ENCODE assay signal across 1 mouse cellular context in the genomic region with DNA sequence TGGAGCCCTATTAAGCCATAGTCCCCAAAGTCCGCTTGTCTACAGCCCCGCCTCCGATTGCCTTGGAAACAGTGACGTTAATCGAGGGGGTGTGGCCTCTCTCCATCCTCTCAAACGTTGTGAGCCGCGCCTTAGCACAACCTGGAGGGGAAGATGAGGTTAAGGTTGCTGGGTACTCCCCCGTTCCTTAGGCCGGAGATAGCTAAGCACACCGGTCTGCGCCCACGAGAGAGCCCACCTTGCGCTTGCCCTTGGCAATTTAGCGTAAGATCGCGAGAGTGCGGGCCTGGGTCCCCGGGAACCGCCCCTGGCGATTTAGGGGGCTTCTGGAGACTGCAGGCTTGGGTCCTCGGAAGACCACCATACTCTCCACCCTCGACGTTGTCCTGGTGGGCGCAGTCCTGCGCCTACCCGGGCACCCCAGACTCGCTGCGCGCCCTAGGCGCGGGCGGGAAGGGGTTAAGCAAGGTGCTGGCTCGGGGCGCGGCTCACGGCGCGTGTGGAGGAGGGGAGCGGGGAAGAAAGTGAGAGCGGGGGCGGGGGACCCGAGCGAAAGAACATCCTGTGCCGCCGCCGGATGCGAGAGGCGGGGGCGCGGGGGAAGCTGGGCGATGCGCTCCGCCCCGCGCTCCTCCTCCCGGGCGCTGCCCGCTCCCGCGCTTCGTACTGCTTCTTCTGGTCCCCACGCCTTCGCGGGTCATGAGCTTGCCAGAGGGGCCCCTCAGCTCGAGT.
TF ChIP-seq lines count a peak whose summit lies in the region.

No protein-coding gene starts in this region.

TF ChIP-seq in MEL, 35 proteins besides CTCF, POLR2A, EP300 and RAD21:
- no peak for TF ChIP-seq KAT2A (conservative IDR thresholded peaks at IDR 0.05; ENCODE audit: low read depth, low read length)
- peak; percentile 55 for TF ChIP-seq ETS1 (IDR thresholded peaks at IDR 0.05; ENCODE audit: low read depth, low read length)
- no peak for TF ChIP-seq JUND (IDR thresholded peaks at IDR 0.05; ENCODE audit: low read depth, low read length)
- TF ChIP-seq GABPA (IDR thresholded peaks at IDR 0.05; ENCODE audit: low read depth, low read length), result no peak
- TF ChIP-seq TAL1 (IDR thresholded peaks at IDR 0.05; ENCODE audit: low read length), result no peak
- TF ChIP-seq TBP (IDR thresholded peaks at IDR 0.05; ENCODE audit: low read depth, low read length), result peak; percentile 76; the same call in 1 of the 2 replicates
- peak; percentile 90; the same call in 1 of the 2 replicates for TF ChIP-seq MAZ (IDR thresholded peaks at IDR 0.05; ENCODE audit: low read depth, low read length)
- TF ChIP-seq CHD2 (IDR thresholded peaks at IDR 0.05; ENCODE audit: low read length), result peak; percentile 66; the same call in 1 of the 2 replicates
- TF ChIP-seq ZKSCAN1 (IDR thresholded peaks at IDR 0.05; ENCODE audit: low read depth, low read length), result no peak
- no peak for TF ChIP-seq ELF1 (IDR thresholded peaks at IDR 0.05; ENCODE audit: low read depth, low read length)
- TF ChIP-seq USF1 (IDR thresholded peaks at IDR 0.05; ENCODE audit: low read depth, low read length), result no peak
- no peak for TF ChIP-seq E2F4 (IDR thresholded peaks at IDR 0.05; ENCODE audit: borderline replicate concordance, low read depth, low read length)
- peak; percentile 74 for TF ChIP-seq MXI1 (IDR thresholded peaks at IDR 0.05; ENCODE audit: low read depth, low read length)
- no peak for TF ChIP-seq ZC3H11A (IDR thresholded peaks at IDR 0.05; ENCODE audit: low read depth, low read length)
- TF ChIP-seq NELFE (IDR thresholded peaks at IDR 0.05; ENCODE audit: low read depth, low read length), result peak; percentile 67
- no peak for TF ChIP-seq UBTF (IDR thresholded peaks at IDR 0.05; ENCODE audit: borderline replicate concordance, insufficient read depth, low read depth, low read length)
- TF ChIP-seq HCFC1 (IDR thresholded peaks at IDR 0.05; ENCODE audit: low read depth, low read length), result peak; percentile 71
- TF ChIP-seq MYC (IDR thresholded peaks at IDR 0.05; ENCODE audit: low read depth, low read length), result no peak
- TF ChIP-seq SMC3 (IDR thresholded peaks at IDR 0.05; ENCODE audit: low read depth, low read length), result no peak
- no peak; the same call in 1 of the 2 replicates for TF ChIP-seq MAX (IDR thresholded peaks at IDR 0.05; ENCODE audit: low read length)
- TF ChIP-seq ZNF384 (IDR thresholded peaks at IDR 0.05; ENCODE audit: low read depth, low read length), result no peak
- no peak for TF ChIP-seq MYB (IDR thresholded peaks at IDR 0.05; ENCODE audit: low read depth, low read length)
- TF ChIP-seq POLR2AphosphoS2 (IDR thresholded peaks at IDR 0.05; ENCODE audit: low read length), result peak; percentile 60; the same call in 1 of the 2 replicates
- TF ChIP-seq USF2 (IDR thresholded peaks at IDR 0.05; ENCODE audit: borderline replicate concordance in 1 of 2, insufficient read depth in 1 of 2, low read depth in 1 of 2, low read length in 2 of 2), result no peak
- TF ChIP-seq MEF2A (IDR thresholded peaks at IDR 0.05; ENCODE audit: extremely low read depth, insufficient replicate concordance, low read depth, low read length, poor library complexity, severe bottlenecking), result no peak
- TF ChIP-seq ZMIZ1 (IDR thresholded peaks at IDR 0.05; ENCODE audit: low read depth, low read length), result peak; percentile 72; the same call in 1 of the 2 replicates
- peak; percentile 59; the same call in 1 of the 2 replicates for TF ChIP-seq BHLHE40 (IDR thresholded peaks at IDR 0.05; ENCODE audit: borderline replicate concordance, low read depth, low read length)
- no peak for TF ChIP-seq CHD1 (IDR thresholded peaks at IDR 0.05; ENCODE audit: low read depth, low read length)
- no peak for TF ChIP-seq POLR2AphosphoS5 (IDR thresholded peaks at IDR 0.05; ENCODE audit: borderline replicate concordance, low read depth, low read length)
- no peak for TF ChIP-seq GATA1 (IDR thresholded peaks at IDR 0.05; ENCODE audit: low read depth, low read length)
- peak; percentile 38; the same call in 1 of the 2 replicates for TF ChIP-seq TCF12 (IDR thresholded peaks at IDR 0.05; ENCODE audit: low read depth, low read length)
- no peak for TF ChIP-seq RCOR1 (IDR thresholded peaks at IDR 0.05; ENCODE audit: low read depth, low read length)
- TF ChIP-seq MAFK (IDR thresholded peaks at IDR 0.05; ENCODE audit: borderline replicate concordance, low read depth, low read length), result no peak
- no peak for TF ChIP-seq NRF1 (IDR thresholded peaks at IDR 0.05; ENCODE audit: insufficient read depth, low read depth, low read length, poor library complexity, severe bottlenecking)
- no peak; the same call in 1 of the 2 replicates for TF ChIP-seq SIN3A (IDR thresholded peaks at IDR 0.05; ENCODE audit: low read length)
